Mouse (Mus musculus) olfactory bulb, adult 2 months (tissue): ENCODE data around the gene Slc35g1.

Source experiments
- CTCF ChIP-seq: fragments of 200-500 bp; IDR thresholded peaks from 2 replicates; pipeline ENCODE4 v1.5.1; 2012; ENCODE audit warnings: low read depth, mild to moderate bottlenecking, low read length, moderate library complexity; ENCODE audit not compliant: insufficient read depth
- POLR2A ChIP-seq: fragments of 200-500 bp; IDR thresholded peaks from 2 replicates; pipeline ENCODE4 v1.6.1; 2012; ENCODE audit warnings: mild to moderate bottlenecking, low read depth, low read length, moderate library complexity; ENCODE audit not compliant: insufficient read depth

DNA sequence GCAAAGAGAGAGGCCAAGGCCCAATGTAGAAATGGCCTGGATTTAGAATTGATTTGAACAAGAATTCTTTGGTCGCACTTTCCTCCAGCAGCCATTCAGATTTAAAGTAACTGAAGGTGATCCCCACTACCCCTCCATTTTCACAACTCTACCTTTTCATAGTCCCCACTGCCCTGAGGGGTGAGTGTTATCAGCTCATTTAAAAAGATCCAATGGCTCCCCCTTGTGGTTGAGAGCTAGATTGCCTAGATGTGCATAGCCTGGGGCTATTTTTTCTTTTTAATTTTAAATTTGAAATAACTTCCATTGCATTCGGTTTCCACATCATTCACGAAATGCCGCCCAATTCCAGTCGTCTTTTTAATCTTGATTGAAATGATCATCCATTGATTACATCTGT lies 33.5 kb downstream of the Slc35g1 start:
- TF ChIP-seq CTCF (no peak), POLR2A (no peak)
